Mouse (Mus musculus) G1E (cell line): Measurements from ENCODE around the gene Arhgef18.

Experiments
- CTCF ChIP-seq: IDR thresholded peaks from 2 replicates; pipeline ENCODE4 v1.5.1; 2012; ENCODE audit warnings: low read depth, low read length, inconsistent platforms, mixed read lengths
- GATA1 ChIP-seq: IDR thresholded peaks from 2 replicates; pipeline ENCODE4 v1.6.1; 2012; ENCODE audit warnings: borderline replicate concordance, low read length, inconsistent platforms, mixed read lengths
- TAL1 ChIP-seq: conservative IDR thresholded peaks from 2 replicates; pipeline ENCODE4 v1.6.1; 2012; ENCODE audit warnings: low read depth, low read length, inconsistent platforms, mixed read lengths

DNA sequence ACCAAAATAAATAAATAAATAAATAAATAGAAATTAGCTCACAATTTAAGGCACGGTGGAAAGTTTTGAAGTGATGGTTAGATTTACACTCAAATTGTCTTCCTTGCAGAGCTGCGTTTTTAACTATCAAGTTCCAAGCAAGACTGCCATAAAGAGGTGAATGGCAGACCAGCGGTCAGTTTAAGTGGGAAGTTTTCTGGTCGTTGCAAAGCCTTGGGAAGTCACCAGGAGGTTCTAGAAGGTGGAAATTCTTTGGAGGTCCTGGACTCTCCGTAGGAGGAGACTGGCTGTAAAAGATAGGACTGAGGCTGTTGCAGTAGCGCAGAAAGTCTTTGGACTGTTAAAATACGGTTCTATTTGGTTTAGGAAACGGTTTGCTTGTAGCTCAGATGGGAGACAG, 106.9 kb downstream of the Arhgef18 start:
- TF ChIP-seq CTCF (no peak), GATA1 (no peak), TAL1 (no peak)
